Mouse (Mus musculus) retina, embryonic 14.5 days (tissue): ENCODE measurements around the gene Sema6b.
"Not testable (repeated sequence)": the region's sequence is repeated elsewhere in the genome, so short reads cannot be mapped to it uniquely, and the experiment has no call there.

Source experiments
- DNase-seq: peaks from one replicate; pipeline ENCODE4 v3.0.0-alpha.2; 2015; ENCODE audit warnings: low spot score

The Sema6b gene

GRCm38 (mm10) chr17:56119431-56119830 lies 20.7 kb downstream of the Sema6b start:
- no peak for DNase-seq

- peak; percentile 70 for DNase-seq
Measured at GRCm38 (mm10) chr17:56117251-56117710, 22.9 kb downstream of the Sema6b start, which contains the start of gene Plin5. Plin5 (minus strand) TSS chr17:56117596.

- no peak for DNase-seq
Measured at GRCm38 (mm10) chr17:56116193-56116592, 23.9 kb downstream of the Sema6b start.

- no peak for DNase-seq
Measured at GRCm38 (mm10) chr17:56112743-56113142, 27.4 kb downstream of the Sema6b start.

- peak; percentile 93 for DNase-seq
Measured at GRCm38 (mm10) chr17:56111864-56112263, 28.3 kb downstream of the Sema6b start.

GRCm38 (mm10) chr17:56111021-56111420 lies 29.1 kb downstream of the Sema6b start:
- no peak for DNase-seq

GRCm38 (mm10) chr17:56110571-56110970 lies 29.6 kb downstream of the Sema6b start:
- DNase-seq: no peak

GRCm38 (mm10) chr17:56109219-56110051 lies 30.7 kb downstream of the Sema6b start, which contains the start of gene Plin4:
Plin4 (minus strand) TSS chr17:56109803.
- no peak for DNase-seq

- DNase-seq: no peak
Measured at GRCm38 (mm10) chr17:56108334-56109044, 31.7 kb downstream of the Sema6b start.

- DNase-seq: no peak
Measured at GRCm38 (mm10) chr17:56107736-56108135, 32.4 kb downstream of the Sema6b start.

GRCm38 (mm10) chr17:56106981-56107380 lies 33.2 kb downstream of the Sema6b start:
- no peak for DNase-seq

GRCm38 (mm10) chr17:56106436-56106835 lies 33.7 kb downstream of the Sema6b start:
- DNase-seq: not testable (repeated sequence)

GRCm38 (mm10) chr17:56104821-56105220 lies 35.3 kb downstream of the Sema6b start:
- DNase-seq: not testable (repeated sequence)

GRCm38 (mm10) chr17:56103465-56104285 lies 36.5 kb downstream of the Sema6b start:
- DNase-seq: no peak

- DNase-seq: no peak
Measured at GRCm38 (mm10) chr17:56102927-56103326, 37.2 kb downstream of the Sema6b start.

GRCm38 (mm10) chr17:56102158-56102557 lies 38.0 kb downstream of the Sema6b start:
- no peak for DNase-seq

- no peak for DNase-seq
Measured at GRCm38 (mm10) chr17:56100811-56101210, 39.3 kb downstream of the Sema6b start.

- no peak for DNase-seq
Measured at GRCm38 (mm10) chr17:56098711-56099572, 41.2 kb downstream of the Sema6b start.

GRCm38 (mm10) chr17:56098180-56098579 lies 42.0 kb downstream of the Sema6b start:
- no peak for DNase-seq

GRCm38 (mm10) chr17:56096883-56097282 lies 43.3 kb downstream of the Sema6b start:
- no peak for DNase-seq

- DNase-seq: no peak
Measured at GRCm38 (mm10) chr17:56092794-56093193, 47.3 kb downstream of the Sema6b start.
